Mouse (Mus musculus) neural tube, embryonic 15.5 days (tissue): Measurements from ENCODE around the gene Atox1. TPM values are rescaled to one million over a fixed set of nuclear protein-coding genes. Genes with fewer than 3 reads are reported as not detected.

Source experiments
- ATAC-seq: fragments of 200-750 bp; cut with Nextera tagmentation; 2 replicates; pipeline ENCODE4 v1.8.0; 2017; ENCODE audit warnings: mild to moderate bottlenecking, moderate TSS enrichment, moderate library complexity; ENCODE audit not compliant: low FRiP score
- H3K27ac ChIP-seq: fragments of 300-500 bp; sonication (generic); replicated peaks from 2 replicates; pipeline ENCODE4 v1.5.1; 2015; ENCODE audit warnings: mild to moderate bottlenecking, inconsistent platforms
- H3K27me3 ChIP-seq: fragments of 300-500 bp; sonication (generic); replicated peaks from 2 replicates; pipeline ENCODE4 v1.6.1; 2015; ENCODE audit warnings: inconsistent platforms
- H3K36me3 ChIP-seq: fragments of 300-500 bp; sonication (generic); 2 replicates; pipeline ENCODE4 v1.6.1; 2015; ENCODE audit warnings: inconsistent platforms
- H3K4me1 ChIP-seq: fragments of 300-500 bp; sonication (generic); 2 replicates; pipeline ENCODE4 v1.6.1; 2015; ENCODE audit warnings: inconsistent platforms
- H3K4me2 ChIP-seq: fragments of 300-500 bp; sonication (generic); 2 replicates; pipeline ENCODE4 v1.6.1; 2015; ENCODE audit warnings: inconsistent platforms, mild to moderate bottlenecking, moderate library complexity
- H3K4me3 ChIP-seq: fragments of 300-500 bp; sonication (generic); replicated peaks from 2 replicates; pipeline ENCODE4 v1.5.1; 2015; ENCODE audit warnings: mild to moderate bottlenecking, inconsistent platforms
- H3K9ac ChIP-seq: fragments of 300-500 bp; sonication (generic); replicated peaks from 2 replicates; pipeline ENCODE4 v1.6.1; 2015; ENCODE audit warnings: mild to moderate bottlenecking, inconsistent platforms
- H3K9me3 ChIP-seq: fragments of 300-500 bp; sonication (generic); replicated peaks from 2 replicates; pipeline ENCODE4 v1.6.1; 2016; ENCODE audit warnings: inconsistent platforms
- WGBS: fragments of 180-500 bp; shearing (Covaris S2); methylation state at CpG from one replicate; pipeline ENCODE4 v1.1.7; 2015; ENCODE audit warnings: mixed read lengths; 5-methylcytosine and 5-hydroxymethylcytosine counted together
- polyA plus RNA-seq: library from polyadenylated mRNA; unstranded; fragments of >200 nt; fragmentation: Nextera tagmentation; extraction: Ambion mirVana; gene quantifications from 2 replicates; pipeline ENCODE4 v1.2.1, GENCODE M21; 2015

Atox1 gene
- polyA plus RNA-seq, 1 experiment from 2014 or later = 338 TPM

DNA sequence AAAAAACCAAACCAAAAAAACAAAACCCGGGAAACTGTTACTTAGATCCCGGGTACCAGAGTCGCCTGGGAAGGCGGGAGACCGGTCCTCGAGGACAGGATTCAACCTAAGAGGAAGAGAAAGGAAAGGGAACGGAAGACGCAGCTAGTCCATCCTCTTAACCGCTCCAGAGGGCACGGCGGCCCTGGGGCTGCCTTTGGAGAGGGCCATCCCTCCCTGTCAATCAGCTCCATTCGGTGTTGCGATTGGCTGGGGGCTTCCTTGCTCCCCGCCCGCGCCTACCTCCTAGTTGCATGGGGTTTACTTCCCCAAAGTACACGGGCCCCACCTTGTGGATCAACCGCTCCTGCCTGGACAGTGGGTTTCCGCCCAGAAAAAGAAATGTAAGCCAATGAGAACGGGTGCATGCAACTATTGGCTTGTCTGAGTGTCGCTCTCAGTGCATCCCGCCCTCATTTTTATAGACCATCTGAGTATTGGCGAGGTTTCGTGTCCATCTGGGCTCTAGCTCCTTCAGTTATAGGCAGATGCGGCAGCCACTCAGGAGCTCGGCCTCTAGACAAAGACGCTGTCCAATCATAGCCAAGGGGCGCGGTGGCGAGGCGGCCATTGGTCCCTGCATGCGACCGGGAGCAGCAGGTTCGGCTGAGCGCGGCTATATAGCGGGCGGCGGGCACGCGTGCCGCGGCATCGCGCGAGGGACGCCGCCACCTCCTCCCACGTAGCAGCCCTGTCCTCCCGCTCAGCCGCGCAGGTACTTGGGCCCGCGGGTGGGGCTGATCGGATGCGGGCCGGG is 8.2 kb upstream of the Atox1 start, which contains the start of gene G3bp1:
TSS of gene G3bp1 (plus strand) at position 638 of the 796 bp plus-strand sequence.
- no peaks in the 10 kb centered on the region for H3K27me3 ChIP-seq
- peaks cover 39% of the 10 kb centered on the region for H3K4me1 ChIP-seq
- H3K36me3 ChIP-seq = peaks cover 1% of the 10 kb centered on the region; the same call in 1 of the 2 replicates
- under 1% methylated on average over 55 of the region's 57 CpGs for WGBS
- peak within 1 kb of the TSS; percentile 93 for H3K27ac ChIP-seq
- H3K9ac ChIP-seq = peak within 1 kb of the TSS; percentile 97
- no peaks in the 10 kb centered on the region for H3K9me3 ChIP-seq
- ATAC-seq = peak; percentile 97
- peak within 1 kb of the TSS; percentile 96 for H3K4me3 ChIP-seq
- H3K4me2 ChIP-seq = peak within 1 kb of the TSS; percentile 88

DNA sequence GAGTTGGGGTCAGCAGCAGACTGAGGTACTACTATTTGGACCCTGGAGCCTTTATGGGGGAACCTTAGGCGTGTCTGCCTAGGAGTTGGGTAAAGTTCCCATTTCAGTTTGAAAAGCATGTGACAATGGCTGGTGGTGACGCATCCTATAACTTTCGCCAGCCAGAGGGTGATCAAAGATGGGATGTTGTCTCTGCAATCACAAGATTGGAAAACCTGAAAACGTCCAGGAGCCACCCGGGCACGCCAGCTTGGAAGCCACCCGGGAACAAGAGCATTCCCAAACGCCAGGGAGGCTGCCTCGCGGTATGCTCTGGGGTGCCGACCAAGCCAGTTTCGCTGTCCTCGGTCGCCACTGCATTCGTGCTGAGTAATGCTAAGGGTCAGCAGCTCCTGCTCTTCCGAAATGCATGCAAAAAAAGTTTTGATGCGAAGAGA is 7.6 kb upstream of the Atox1 start:
- WGBS = 2% methylated on average over 17 of the region's 17 CpGs
- peak overlapping the region; percentile 88 for H3K4me2 ChIP-seq

DNA sequence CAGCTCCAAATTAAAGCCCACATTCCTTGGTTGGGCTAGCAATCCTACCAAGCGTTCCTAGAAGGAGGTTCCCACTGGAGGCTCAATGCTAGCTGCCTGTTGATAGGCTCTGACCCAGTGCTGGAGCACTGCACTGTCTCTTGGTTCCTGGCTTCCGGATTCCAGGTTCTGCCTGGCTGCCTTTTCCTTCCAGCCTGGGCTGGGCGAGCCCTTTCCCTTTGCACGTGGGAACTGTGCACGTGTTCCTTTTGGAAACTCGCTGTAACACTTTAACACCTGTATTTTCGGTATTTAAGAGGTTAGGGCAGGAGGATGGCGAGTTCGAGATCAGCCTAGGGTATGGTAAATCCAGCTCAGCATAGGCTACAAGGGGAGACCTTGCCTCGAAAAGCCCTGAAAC is 7.0 kb upstream of the Atox1 start:
- no peaks in the 10 kb centered on the region for H3K9me3 ChIP-seq
- peak overlapping the region; percentile 58 for H3K9ac ChIP-seq
- peak overlapping the region; percentile 91 for H3K27ac ChIP-seq
- WGBS = 82% methylated on average over 10 of the region's 10 CpGs
- H3K36me3 ChIP-seq = no peaks in the 10 kb centered on the region
- no peak for ATAC-seq
- H3K27me3 ChIP-seq = no peaks in the 10 kb centered on the region
- peak overlapping the region; percentile 51 for H3K4me3 ChIP-seq
- peak overlapping the region; percentile 88 for H3K4me2 ChIP-seq
- H3K4me1 ChIP-seq = peaks cover 29% of the 10 kb centered on the region

More for the DNA sequence above, 7.6 kb upstream of the Atox1 start:
- Histone ChIP-seq H3K27ac (peak overlapping the region; percentile 91), H3K27me3 (no peaks in the 10 kb centered on the region), H3K9ac (peak overlapping the region; percentile 58), H3K36me3 (no peaks in the 10 kb centered on the region), H3K4me1 (peaks cover 35% of the 10 kb centered on the region), H3K9me3 (no peaks in the 10 kb centered on the region), H3K4me3 (peak overlapping the region; percentile 51)
- ATAC-seq = 0 out of 2 replicates have a peak, but pooled peaks have one; percentile 5

DNA sequence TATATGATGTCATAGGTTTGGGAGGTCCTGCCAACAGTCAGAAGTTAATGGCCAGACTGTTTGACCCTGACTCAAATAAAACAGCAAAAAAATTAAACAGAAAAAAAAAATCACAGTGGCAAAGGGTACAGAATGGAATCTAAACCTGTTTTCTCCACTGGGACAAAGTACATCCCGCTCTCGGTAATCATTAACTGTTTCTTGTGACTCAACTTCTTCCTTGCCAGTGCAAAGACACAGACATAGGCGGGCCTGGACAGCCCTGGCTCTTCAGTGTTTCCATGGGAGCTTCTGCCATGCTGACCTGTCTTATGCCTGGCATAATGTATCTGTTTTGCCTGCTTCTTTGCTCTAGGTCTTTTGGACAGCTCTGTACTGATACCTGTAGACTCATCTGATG is 4.1 kb upstream of the Atox1 start:
- no peak for ATAC-seq
- WGBS = 88% methylated on average over 3 of the region's 3 CpGs
- H3K36me3 ChIP-seq = no peaks in the 10 kb centered on the region
- H3K4me2 ChIP-seq = no peak overlapping the region
- H3K27me3 ChIP-seq = no peaks in the 10 kb centered on the region
- H3K9me3 ChIP-seq = no peaks in the 10 kb centered on the region
- H3K4me3 ChIP-seq = no peak overlapping the region
- H3K27ac ChIP-seq = no peak overlapping the region
- peaks cover 19% of the 10 kb centered on the region for H3K4me1 ChIP-seq
- no peak overlapping the region for H3K9ac ChIP-seq

DNA sequence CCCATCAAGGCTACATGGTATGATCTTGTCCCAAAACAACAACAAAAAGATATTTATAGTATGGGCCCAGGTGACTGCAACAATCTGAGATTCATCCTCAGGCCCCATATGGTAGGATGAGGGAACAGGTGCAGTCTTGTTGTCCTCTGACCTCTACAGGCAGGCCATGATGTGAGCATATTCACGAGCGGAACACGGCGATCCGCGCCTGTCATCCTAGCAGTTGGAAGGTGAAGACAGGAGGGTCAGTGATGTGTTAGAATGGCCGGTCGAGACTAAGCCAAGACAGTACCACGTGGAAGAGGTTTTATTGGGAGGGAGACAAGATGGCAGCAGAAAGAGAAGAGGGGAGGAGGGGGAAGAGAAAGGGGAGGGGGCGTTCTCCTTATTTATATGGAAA is 3.7 kb upstream of the Atox1 start:
- Histone ChIP-seq H3K4me3 (no peak overlapping the region), H3K4me2 (no peak overlapping the region), H3K9me3 (no peaks in the 10 kb centered on the region), H3K27ac (no peak overlapping the region), H3K4me1 (peaks cover 23% of the 10 kb centered on the region), H3K27me3 (no peaks in the 10 kb centered on the region), H3K36me3 (no peaks in the 10 kb centered on the region), H3K9ac (no peak overlapping the region)
- WGBS = 88% methylated on average over 10 of the region's 10 CpGs
- no peak for ATAC-seq

DNA sequence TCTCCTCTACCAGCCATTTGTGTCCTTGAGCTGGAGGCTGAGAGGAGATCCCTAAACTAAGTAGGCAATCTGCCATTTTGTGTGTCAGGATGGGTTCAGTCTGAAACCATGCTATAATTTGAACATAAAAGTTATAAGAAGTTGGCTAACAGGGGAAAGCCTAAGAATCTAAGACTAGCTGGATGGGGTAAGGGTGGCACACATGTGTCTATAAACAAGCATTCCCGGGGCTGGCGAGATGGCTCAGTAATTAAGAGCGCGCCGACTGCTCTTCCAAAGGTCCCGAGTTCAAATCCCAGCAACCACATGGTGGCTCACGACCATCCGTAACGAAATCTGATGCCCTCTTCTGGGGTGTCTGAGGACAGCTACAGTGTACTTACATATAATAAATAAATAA is 1.1 kb upstream of the Atox1 start:
- no peak for ATAC-seq
- 97% methylated on average over 9 of the region's 9 CpGs for WGBS
- no peak overlapping the region for H3K4me2 ChIP-seq
- H3K4me3 ChIP-seq = no peak overlapping the region
- no peaks in the 10 kb centered on the region for H3K36me3 ChIP-seq
- H3K27me3 ChIP-seq = no peaks in the 10 kb centered on the region
- H3K9me3 ChIP-seq = no peaks in the 10 kb centered on the region
- no peak overlapping the region for H3K9ac ChIP-seq
- H3K4me1 ChIP-seq = peaks cover 21% of the 10 kb centered on the region
- no peak overlapping the region for H3K27ac ChIP-seq

DNA sequence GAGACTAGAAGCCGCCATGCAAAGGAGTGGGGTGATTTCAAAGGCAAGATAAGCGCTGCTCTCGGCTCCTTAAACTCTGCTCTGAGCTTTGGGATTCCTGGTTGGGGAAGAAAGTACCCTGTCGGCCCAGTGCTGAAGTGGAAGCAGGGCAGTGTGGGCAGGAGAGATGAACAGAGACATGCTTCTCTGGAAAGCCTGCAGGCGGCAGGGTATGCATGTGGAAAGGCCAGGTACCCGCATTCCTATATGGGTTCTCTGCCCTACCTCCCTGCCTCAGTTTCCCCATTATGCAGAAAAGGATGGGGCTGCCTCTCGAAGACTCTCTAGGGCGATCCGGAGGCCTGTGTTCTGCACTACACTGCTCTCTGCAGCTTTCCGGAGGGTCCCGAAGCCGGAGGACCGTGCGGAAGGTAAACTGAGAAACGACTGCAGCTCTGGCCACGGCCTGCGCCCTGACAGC is 450 bp downstream of the Atox1 start:
- Histone ChIP-seq H3K27me3 (no peaks in the 10 kb centered on the region), H3K4me3 (peak overlapping the region; percentile 70), H3K4me1 (peaks cover 23% of the 10 kb centered on the region), H3K36me3 (no peaks in the 10 kb centered on the region), H3K4me2 (peak overlapping the region; percentile 85), H3K9ac (peak overlapping the region; percentile 71), H3K9me3 (no peaks in the 10 kb centered on the region), H3K27ac (peak overlapping the region; percentile 68)
- WGBS = under 1% methylated on average over 17 of the region's 17 CpGs
- peak; percentile 67 for ATAC-seq

DNA sequence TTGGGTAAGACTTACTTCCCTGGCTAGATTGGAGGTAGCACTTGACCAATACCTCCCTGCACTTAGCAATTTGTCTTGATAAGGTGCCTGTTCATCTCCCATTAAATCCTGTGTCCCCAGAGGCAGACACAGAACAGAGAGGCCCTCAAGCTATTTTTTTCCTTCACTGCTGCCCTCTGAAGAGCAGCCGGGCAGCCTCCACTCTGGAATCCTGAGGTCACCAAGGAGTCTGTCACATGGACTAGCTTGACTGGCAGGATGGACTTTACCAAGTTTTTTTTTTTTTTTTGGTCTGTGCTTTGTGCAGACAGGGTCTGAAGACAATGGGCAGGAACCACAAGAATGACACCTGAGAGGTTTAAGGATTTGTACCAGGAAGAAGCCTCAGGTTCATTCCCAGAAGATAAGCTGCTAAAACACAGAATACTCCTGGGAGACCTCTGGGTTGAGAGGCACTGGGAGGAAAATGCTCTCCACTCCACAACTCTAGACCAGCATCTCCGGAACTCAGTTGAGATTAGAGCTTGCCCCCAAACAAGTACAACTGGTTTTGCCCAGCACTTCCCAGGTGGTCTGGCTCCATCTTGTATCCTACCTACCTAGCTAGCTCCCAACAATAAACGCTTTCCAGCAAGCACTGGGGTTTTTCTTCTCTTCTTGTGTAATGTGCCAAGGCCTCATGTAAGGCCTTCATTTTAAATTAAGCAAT is 1.0 kb downstream of the Atox1 start:
- 33% methylated on average over 3 of the region's 3 CpGs for WGBS
- no peaks in the 10 kb centered on the region for H3K27me3 ChIP-seq
- no peak overlapping the region for H3K27ac ChIP-seq

DNA sequence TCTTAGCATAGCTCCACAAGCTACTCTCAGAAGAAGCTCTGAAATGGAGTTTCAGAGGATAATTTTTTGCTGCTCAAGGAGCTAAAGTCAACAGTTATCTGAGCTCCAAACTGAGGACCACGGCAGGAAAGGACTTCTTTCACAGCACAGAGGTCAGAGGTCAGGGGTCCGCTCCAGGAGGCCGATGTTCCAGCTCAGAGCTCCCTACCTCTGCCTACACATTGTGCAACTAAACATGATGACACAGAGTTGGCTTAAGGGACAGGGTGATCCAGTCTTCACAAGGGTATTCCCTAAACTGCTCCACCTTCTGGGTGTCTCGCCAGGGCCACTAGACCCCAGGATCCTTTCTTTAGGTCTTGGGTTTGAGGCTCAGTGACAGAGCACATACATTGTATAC is 2.5 kb downstream of the Atox1 start:
- no peaks in the 10 kb centered on the region for H3K27me3 ChIP-seq
- 0 out of 2 replicates have a peak, but pooled peaks cover 3% of the 10 kb centered on the region for H3K36me3 ChIP-seq
- no peak overlapping the region for H3K9ac ChIP-seq
- no peak overlapping the region for H3K4me3 ChIP-seq
- no peaks in the 10 kb centered on the region for H3K9me3 ChIP-seq
- ATAC-seq = no peak
- H3K4me1 ChIP-seq = peaks cover 23% of the 10 kb centered on the region
- no peak overlapping the region for H3K4me2 ChIP-seq
- H3K27ac ChIP-seq = no peak overlapping the region
- WGBS = 71% methylated on average over 4 of the region's 4 CpGs

More for the DNA sequence above, 1.0 kb downstream of the Atox1 start:
- peak overlapping the region; percentile 71 for H3K9ac ChIP-seq
- ATAC-seq = no peak
- no peaks in the 10 kb centered on the region for H3K36me3 ChIP-seq
- peak overlapping the region; percentile 70 for H3K4me3 ChIP-seq
- H3K9me3 ChIP-seq = no peaks in the 10 kb centered on the region
- peak overlapping the region; percentile 85 for H3K4me2 ChIP-seq
- peaks cover 23% of the 10 kb centered on the region for H3K4me1 ChIP-seq

DNA sequence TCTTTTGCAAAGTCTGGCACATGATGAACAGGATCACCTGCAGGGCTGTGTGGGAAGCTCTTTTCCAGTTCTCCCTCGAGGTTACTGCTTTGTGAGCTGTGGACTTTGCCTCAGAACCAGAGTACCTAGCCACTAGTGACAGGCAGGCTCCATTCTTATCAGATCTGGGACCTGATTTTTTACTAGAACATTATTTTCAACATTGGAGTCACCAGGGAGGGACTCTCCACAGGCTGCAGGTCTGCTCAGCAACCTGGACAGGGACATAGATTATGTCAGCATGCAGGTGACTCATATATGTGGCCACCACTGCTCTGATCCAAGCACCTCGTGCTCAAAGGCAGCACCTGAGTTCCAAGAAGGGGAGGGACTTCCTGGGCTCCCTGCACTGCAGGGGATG is 5.9 kb downstream of the Atox1 start:
- 82% methylated on average over 2 of the region's 2 CpGs for WGBS
- no peak overlapping the region for H3K4me2 ChIP-seq

DNA sequence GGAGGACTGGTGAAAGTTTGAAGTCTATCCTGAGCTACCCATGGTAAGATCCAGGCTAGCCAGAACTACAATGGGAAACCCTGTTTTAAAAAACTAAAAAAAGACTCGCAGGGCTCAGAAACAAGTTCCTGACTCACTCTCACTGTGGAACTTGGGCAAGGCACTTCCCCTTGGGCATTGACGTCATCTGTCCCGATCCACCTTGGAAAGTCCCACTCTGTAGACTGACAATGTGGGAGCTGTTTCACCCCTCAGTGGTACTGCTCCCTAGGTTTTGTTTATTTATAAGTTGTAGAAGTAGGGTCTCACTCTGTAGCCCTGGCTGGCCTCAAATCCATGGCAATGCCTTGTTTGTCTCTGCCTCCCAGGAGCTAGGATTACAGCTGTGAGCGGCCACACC is 7.4 kb downstream of the Atox1 start:
- peaks cover 35% of the 10 kb centered on the region for H3K36me3 ChIP-seq
- no peak for ATAC-seq
- no peak overlapping the region for H3K4me3 ChIP-seq
- H3K4me1 ChIP-seq = peaks cover 3% of the 10 kb centered on the region; the same call in 1 of the 2 replicates
- H3K4me2 ChIP-seq = no peak overlapping the region
- no peak overlapping the region for H3K9ac ChIP-seq
- no peaks in the 10 kb centered on the region for H3K27me3 ChIP-seq
- H3K9me3 ChIP-seq = no peaks in the 10 kb centered on the region
- no peak overlapping the region for H3K27ac ChIP-seq
- WGBS = 95% methylated on average over 4 of the region's 4 CpGs

More for the DNA sequence above, 5.9 kb downstream of the Atox1 start:
- Histone ChIP-seq H3K4me3 (no peak overlapping the region), H3K36me3 (peaks cover 23% of the 10 kb centered on the region), H3K27ac (no peak overlapping the region), H3K9me3 (no peaks in the 10 kb centered on the region), H3K4me1 (peaks cover 15% of the 10 kb centered on the region), H3K27me3 (no peaks in the 10 kb centered on the region), H3K9ac (no peak overlapping the region)
- no peak for ATAC-seq
